ENCODE assay signal across 9 mouse cellular contexts in genomic region chr9:111056519-111056797, GRCm38 (mm10). TPM values are rescaled to one million over a fixed set of nuclear protein-coding genes. Genes with fewer than 3 reads are reported as not detected.
DNase-seq lines count a peak whose midpoint lies in the region; ATAC-seq lines count a peak whose summit lies in the region.
"Had no signal": no experiment of that assay in that cellular context is flagged by ENCODE, and none has a peak within 500 bp of the region (broad histone marks: within the 10 kb centered on the region; RNA-seq: fewer than 3 reads in every experiment).

No protein-coding gene starts in this region.

- H3K36me3 ChIP-seq in megakaryocyte, embryonic 14.5 days (replicated peaks; ENCODE audit: low read length): peaks cover 4% of the 10 kb centered on the region
- no peaks in the 10 kb centered on the region for H3K36me3 ChIP-seq in forebrain, embryonic 11.5 days (ENCODE audit: control insufficient read depth, insufficient read depth, low read length)
- no peaks in the 10 kb centered on the region for H3K36me3 ChIP-seq in limb, embryonic 12.5 days

- ATAC-seq in megakaryocyte, adult 5-6 weeks (ENCODE audit: poor library complexity, severe bottlenecking): no peak
- no peak for ATAC-seq in forebrain, embryonic 11.5 days (replicated peaks; ENCODE audit: low FRiP score)
- no peak for ATAC-seq in limb, embryonic 12.5 days (ENCODE audit: insufficient number of reproducible peaks, insufficient read depth, low FRiP score, low TSS enrichment, low read depth)

- peaks cover 35% of the 10 kb centered on the region for H3K27me3 ChIP-seq in megakaryocyte, embryonic 14.5 days (replicated peaks)
- H3K27me3 ChIP-seq in forebrain, embryonic 11.5 days (ENCODE audit: control insufficient read depth, insufficient read depth, low read length): no peaks in the 10 kb centered on the region
- 0 out of 2 replicates have a peak, but pooled peaks cover 4% of the 10 kb centered on the region for H3K27me3 ChIP-seq in limb, embryonic 12.5 days

- 20% methylated on average over 11 of the region's 11 CpGs for WGBS in forebrain, embryonic 11.5 days
- 6% methylated on average over 11 of the region's 11 CpGs for WGBS in limb, embryonic 12.5 days

- no peak for DNase-seq in forebrain, embryonic 11.5 days (ENCODE audit: low spot score)
- DNase-seq in retina, postnatal 1 day: peak; percentile 18
- no peak for DNase-seq in right cerebral cortex, postnatal 25 days
- DNase-seq in ovary, postnatal 14 days (ENCODE audit: low spot score): no peak
- DNase-seq in gastrocnemius, adult 18-20 months (ENCODE audit: low spot score): no peak
- DNase-seq: right cerebral cortex, postnatal 14 days had no signal

- H3K9ac ChIP-seq in forebrain, embryonic 11.5 days (ENCODE audit: low read length): no peak overlapping the region; the same call in 1 of the 2 replicates
- H3K9ac ChIP-seq in limb, embryonic 12.5 days (replicated peaks): peak overlapping the region; percentile 44

- peak overlapping the region; percentile 92 for H3K4me3 ChIP-seq in megakaryocyte, embryonic 14.5 days (replicated peaks)
- H3K4me3 ChIP-seq in forebrain, embryonic 11.5 days (ENCODE audit: low read depth, low read length): 0 out of 2 replicates have a peak overlapping the region, but pooled peaks have one; percentile 7
- peak overlapping the region; percentile 28 for H3K4me3 ChIP-seq in limb, embryonic 12.5 days (replicated peaks)

- H3K4me2 ChIP-seq in forebrain, embryonic 11.5 days (ENCODE audit: low read depth, low read length, severe bottlenecking): peak overlapping the region; percentile 6; the same call in 1 of the 2 replicates
- H3K4me2 ChIP-seq in limb, embryonic 12.5 days: peak overlapping the region; percentile 60

- H3K4me1 ChIP-seq in megakaryocyte, embryonic 14.5 days: peaks cover 55% of the 10 kb centered on the region
- no peaks in the 10 kb centered on the region for H3K4me1 ChIP-seq in forebrain, embryonic 11.5 days (replicated peaks; ENCODE audit: control insufficient read depth, insufficient read depth, low read length)
- H3K4me1 ChIP-seq in limb, embryonic 12.5 days (replicated peaks): peaks cover 23% of the 10 kb centered on the region

- H3K9me3 ChIP-seq in megakaryocyte, embryonic 14.5 days: no peaks in the 10 kb centered on the region
- H3K9me3 ChIP-seq in forebrain, embryonic 11.5 days (ENCODE audit: control insufficient read depth, low read length): no peaks in the 10 kb centered on the region
- no peaks in the 10 kb centered on the region for H3K9me3 ChIP-seq in limb, embryonic 12.5 days

- no peak overlapping the region for H3K27ac ChIP-seq in forebrain, embryonic 11.5 days (ENCODE audit: low read depth, low read length)
- H3K27ac ChIP-seq in limb, embryonic 12.5 days: no peak overlapping the region; the same call in 1 of the 2 replicates

RNA-seq across cellular contexts. Expression of gene Ccrl2, which starts 0.9 kb away (rescaled TPM):
- 1.6 TPM in 1 of 2 replicates, not detected in the other for polyA plus RNA-seq in megakaryocyte, embryonic 14.5 days (2012; ENCODE audit: insufficient read depth, low replicate concordance)
- total RNA-seq in megakaryocyte, adult 5-6 weeks (2015): 3.7 and 8.9 TPM in 2 replicates
- total RNA-seq in megakaryocyte, adult 5-6 weeks (2017): 4.3 and 11.1 TPM in 2 replicates
- 0.93 and 1.2 TPM in 2 replicates for polyA plus RNA-seq in forebrain, embryonic 11.5 days (2014; fragmentation: Nextera tagmentation; extraction: Ambion mirVana)
- 0.49 and 0.92 TPM in 2 replicates for polyA plus RNA-seq in limb, embryonic 12.5 days (2016; fragmentation: Nextera tagmentation; extraction: Ambion mirVana)
- total RNA-seq in gastrocnemius, adult 18-20 months (2021): 1 to 10 TPM; 7.7 to 7.9 TPM

RNA-seq across cellular contexts. Expression of gene Ltf, which starts 37.4 kb away (rescaled TPM):
- polyA plus RNA-seq in megakaryocyte, embryonic 14.5 days (2012; ENCODE audit: insufficient read depth, low replicate concordance): 7.6 TPM in 1 of 2 replicates, not detected in the other
- total RNA-seq in megakaryocyte, adult 5-6 weeks (2015): 1,347 and 1,763 TPM in 2 replicates
- total RNA-seq in megakaryocyte, adult 5-6 weeks (2017): 1,568 and 2,380 TPM in 2 replicates
- 0.61 and 0.89 TPM in 2 replicates for polyA plus RNA-seq in forebrain, embryonic 11.5 days (2014; fragmentation: Nextera tagmentation; extraction: Ambion mirVana)
- polyA plus RNA-seq in limb, embryonic 12.5 days (2016; fragmentation: Nextera tagmentation; extraction: Ambion mirVana): 0.45 and 0.84 TPM in 2 replicates
- under 1 TPM in 1 of 2 experiments, not detected in 1; 0.07 TPM for total RNA-seq in gastrocnemius, adult 18-20 months (2021)

Comparison
In these comparisons a context has a peak if more than half of its experiments do, and no peak if none do; other contexts are left out.
1. H3K4me3 ChIP-seq: peak in every context shown above with its lines; median percentile 92 in megakaryocyte, embryonic 14.5 days; 28 in limb, embryonic 12.5 days; 7 in forebrain, embryonic 11.5 days.